Mouse (Mus musculus) erythroblast, adult 5-6 weeks (primary cell): Measurements from ENCODE around the gene Hsd3b6. TPM values are rescaled to one million over a fixed set of nuclear protein-coding genes. Genes with fewer than 3 reads are reported as not detected.

Experiments used
- total RNA-seq, 2 experiments: library from RNA; stranded (forward) in 1 of 2; stranded (reverse) in 1 of 2; fragments of 150-400 nt in 1 of 2; fragments of 200-764, 138-1000 nt in 1 of 2; gene quantifications; 2 replicates each; pipeline versions ENCODE4 v1.2.3 to v1.2.4; 2015 to 2017; ENCODE audit warnings: low replicate concordance in 2 of 2

The Hsd3b6 gene
- total RNA-seq, 2 experiments from 2014 or later = not detected

Other genes starting within 250 kb of the Hsd3b6 start
- gene Gm10681, start 225.6 kb downstream of the Hsd3b6 start, total RNA-seq (2015; ENCODE audit: low replicate concordance) = not detected in 2 replicates
- gene Gm10681, start 225.6 kb downstream of the Hsd3b6 start, total RNA-seq (2017; ENCODE audit: low replicate concordance) = not detected in 2 replicates
- not detected in 2 replicates for gene Hsd3b5, start 184.2 kb downstream of the Hsd3b6 start, total RNA-seq (2015; ENCODE audit: low replicate concordance)
- not detected in 2 replicates for gene Hsd3b5, start 184.2 kb downstream of the Hsd3b6 start, total RNA-seq (2017; ENCODE audit: low replicate concordance)
- not detected in 2 replicates for gene Hsd3b2, start 89.9 kb downstream of the Hsd3b6 start, total RNA-seq (2015; ENCODE audit: low replicate concordance)
- not detected in 2 replicates for gene Hsd3b2, start 89.9 kb downstream of the Hsd3b6 start, total RNA-seq (2017; ENCODE audit: low replicate concordance)
- gene Hsd3b3, start 51.3 kb downstream of the Hsd3b6 start, total RNA-seq (2015; ENCODE audit: low replicate concordance) = not detected in 2 replicates
- gene Hsd3b3, start 51.3 kb downstream of the Hsd3b6 start, total RNA-seq (2017; ENCODE audit: low replicate concordance) = not detected in 2 replicates
- gene Hsd3b1, start 45.4 kb upstream of the Hsd3b6 start, total RNA-seq (2015; ENCODE audit: low replicate concordance) = not detected in 2 replicates
- not detected in 2 replicates for gene Hsd3b1, start 45.4 kb upstream of the Hsd3b6 start, total RNA-seq (2017; ENCODE audit: low replicate concordance)
- not detected in 2 replicates for gene Hao2, start 78.8 kb upstream of the Hsd3b6 start, total RNA-seq (2015; ENCODE audit: low replicate concordance)
- gene Hao2, start 78.8 kb upstream of the Hsd3b6 start, total RNA-seq (2017; ENCODE audit: low replicate concordance) = not detected in 2 replicates